Mouse (Mus musculus) spleen, adult 2 months (tissue): ENCODE data around the gene Klhl35.

Experiments
- CTCF ChIP-seq: fragments of 200-500 bp; IDR thresholded peaks from 2 replicates; pipeline ENCODE4 v1.5.1; 2011; ENCODE audit warnings: mild to moderate bottlenecking, inconsistent platforms; ENCODE audit not compliant: insufficient read depth, insufficient read length, insufficient replicate concordance; ENCODE audit errors: extremely low read depth
- POLR2A ChIP-seq: fragments of 200-500 bp; IDR thresholded peaks from 2 replicates; pipeline ENCODE4 v1.6.1; 2011; ENCODE audit warnings: low read depth, low read length, inconsistent platforms

- no peak for TF ChIP-seq CTCF
- no peak for TF ChIP-seq POLR2A
Observed at GRCm38 (mm10) chr7:99476558-99477114, 10.8 kb downstream of the Klhl35 start.
